Mouse (Mus musculus): ENCODE data around the gene Ahnak. TPM values are rescaled to one million over a fixed set of nuclear protein-coding genes. Genes with fewer than 3 reads are reported as not detected.
"Not testable (repeated sequence)": the region's sequence is repeated elsewhere in the genome, so short reads cannot be mapped to it uniquely, and the experiment has no call there.

Ahnak gene
- total RNA-seq, 2 experiments from 2014 or later, result 348 to 380 TPM

DNA sequence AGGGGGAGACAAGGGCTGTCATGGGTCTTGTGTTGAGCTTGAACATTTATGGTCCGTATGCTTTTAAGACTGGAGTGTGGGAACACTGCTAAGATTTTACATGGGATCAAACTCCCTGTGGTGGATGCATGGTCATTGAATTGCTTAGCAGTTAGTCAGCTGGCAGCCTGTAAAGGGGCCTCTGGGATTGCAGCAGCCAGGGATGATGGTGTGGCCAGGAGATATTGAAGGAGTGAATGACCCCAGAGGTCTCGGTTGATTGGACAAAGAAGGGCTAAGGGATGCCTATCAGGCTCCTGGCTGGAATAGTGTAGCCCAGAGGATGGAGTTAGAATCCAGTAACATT is 93.9 kb downstream of the Ahnak start:
- intact Hi-C loops (cut with DNase I), result no loop called here
- peak in 1 of 2 experiments; percentile 30 for DNase-seq

DNA sequence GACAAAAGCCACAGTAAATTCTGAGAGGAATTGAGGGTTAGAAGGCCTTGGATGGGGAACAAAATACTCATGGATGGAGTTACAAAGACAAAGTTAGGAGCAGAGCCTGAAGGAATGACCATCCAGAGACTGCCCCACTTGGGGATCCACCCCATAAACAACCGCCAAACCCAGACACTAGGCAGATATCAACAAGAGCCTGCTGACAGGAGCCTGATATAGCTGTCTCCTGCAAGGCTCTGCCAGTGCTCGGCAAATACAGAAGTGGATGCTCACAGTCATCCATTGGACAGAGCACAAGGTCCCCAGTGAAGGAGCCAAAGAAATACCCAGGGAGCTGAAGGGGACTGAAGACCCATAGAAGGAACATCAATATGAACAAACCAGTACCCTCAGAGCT is 94.8 kb downstream of the Ahnak start:
- intact Hi-C loops (cut with DNase I), result not testable (repeated sequence)
- DNase-seq, result peak in 1 of 2 experiments; percentile 22

DNA sequence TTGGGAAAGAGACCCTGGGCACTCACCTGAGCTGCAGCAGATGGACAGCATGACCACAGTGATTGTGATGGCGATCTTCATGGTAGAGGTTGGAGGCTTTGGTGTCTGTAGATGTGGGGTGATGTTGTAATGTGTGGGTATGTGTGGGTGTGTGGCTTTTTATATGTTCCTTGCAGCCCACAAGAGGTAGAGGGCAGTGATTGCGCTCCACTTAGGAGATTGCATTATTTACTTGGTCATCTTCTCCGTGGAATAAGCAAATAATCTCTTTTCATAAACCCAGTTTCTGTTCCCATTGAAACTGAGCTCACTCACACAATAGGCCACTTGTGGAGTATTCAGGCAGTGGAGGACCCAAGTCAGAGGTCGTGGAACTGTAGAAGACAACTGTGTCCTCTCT is 98.7 kb downstream of the Ahnak start, which contains the start of gene Scgb1a1:
Gene Scgb1a1 (minus strand): TSS at position 138 of the 400 bp plus-strand sequence.
- DNase-seq, result no peak
- intact Hi-C loops (cut with DNase I), result no loop called here

DNA sequence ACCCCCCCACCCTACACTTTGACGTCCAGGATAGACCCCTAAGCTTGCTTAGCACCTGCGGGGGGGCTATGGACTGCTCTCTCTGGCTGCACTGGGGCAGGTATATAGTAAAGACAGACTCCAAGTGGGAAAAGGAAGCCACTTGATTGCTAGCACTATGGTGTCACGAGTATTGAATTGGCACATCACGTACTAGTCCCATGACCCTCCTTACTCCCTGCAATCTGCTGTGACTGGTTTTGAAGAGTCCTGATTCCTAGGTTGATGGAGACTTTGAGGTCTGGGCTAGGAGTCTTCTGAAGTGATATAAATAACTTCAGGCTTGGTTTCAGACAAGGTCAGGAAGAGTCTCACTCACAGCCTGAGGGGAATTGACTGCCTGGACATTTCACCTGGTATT is 101.1 kb downstream of the Ahnak start:
- intact Hi-C loops (cut with DNase I), result no loop called here

DNA sequence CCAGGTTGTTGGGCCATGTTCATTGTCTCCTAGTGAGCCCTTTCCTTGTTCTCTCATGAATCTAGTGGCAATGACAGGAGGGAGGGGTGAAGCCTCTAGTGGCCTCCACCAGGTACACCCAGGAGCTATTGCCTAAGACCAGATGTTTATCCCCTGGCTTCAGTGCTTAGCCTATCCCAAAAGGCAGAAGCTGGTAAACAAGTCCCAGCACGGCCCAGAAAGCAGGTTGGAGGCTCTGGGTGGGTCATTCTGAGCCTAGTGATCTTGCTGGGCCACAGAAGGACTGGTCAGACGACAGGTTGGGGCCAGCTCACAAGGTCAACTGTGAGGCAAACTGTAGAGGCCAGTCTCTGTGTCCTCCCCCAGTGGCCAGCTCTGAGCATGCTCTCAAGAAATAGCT is 101.6 kb downstream of the Ahnak start:
- DNase-seq, result no peak
- intact Hi-C loops (cut with DNase I), result no loop called here

More for the DNA sequence above, 101.1 kb downstream of the Ahnak start:
- no peak for DNase-seq

DNA sequence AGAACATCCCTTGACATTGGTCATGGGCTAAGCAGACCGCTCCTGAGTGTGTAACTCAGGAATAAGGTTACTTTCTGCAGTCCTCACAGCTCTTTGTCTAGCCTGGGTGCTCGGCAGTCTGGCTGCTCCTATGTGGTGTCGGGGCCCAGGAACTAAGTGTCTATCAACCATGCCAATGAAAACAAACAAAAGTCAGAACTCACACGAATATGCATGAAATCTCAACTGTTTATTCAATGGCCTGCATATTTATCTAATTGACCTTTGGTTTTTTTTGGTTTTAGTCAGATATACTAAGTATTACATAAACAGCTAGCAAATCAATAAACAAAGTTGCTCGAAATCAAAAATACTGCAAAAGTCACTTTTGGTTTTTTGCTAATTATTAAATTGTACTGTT is 106.0 kb downstream of the Ahnak start:
- intact Hi-C loops (cut with DNase I), result no loop called here
- no peak for DNase-seq

DNA sequence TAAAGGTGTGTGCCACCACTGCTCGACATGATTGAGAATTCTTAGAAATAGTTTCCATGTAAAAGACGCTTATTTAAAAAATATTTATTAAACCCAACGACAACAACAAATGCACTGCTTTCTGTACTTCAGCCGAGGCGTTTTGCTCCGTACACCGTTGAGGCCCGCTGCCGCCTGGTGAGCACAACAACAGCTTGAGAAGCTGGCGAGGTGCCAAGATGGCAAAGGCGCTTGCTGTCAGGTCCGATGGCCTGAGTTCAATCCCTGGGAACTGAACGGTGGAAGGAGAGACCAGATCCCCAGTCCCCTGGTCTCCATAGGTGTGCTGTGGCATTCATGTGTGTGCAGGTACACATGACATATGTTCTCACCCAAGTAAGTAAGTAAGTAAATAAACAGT is 108.4 kb downstream of the Ahnak start:
- intact Hi-C loops (cut with DNase I), result no loop called here
- DNase-seq, result no peak

DNA sequence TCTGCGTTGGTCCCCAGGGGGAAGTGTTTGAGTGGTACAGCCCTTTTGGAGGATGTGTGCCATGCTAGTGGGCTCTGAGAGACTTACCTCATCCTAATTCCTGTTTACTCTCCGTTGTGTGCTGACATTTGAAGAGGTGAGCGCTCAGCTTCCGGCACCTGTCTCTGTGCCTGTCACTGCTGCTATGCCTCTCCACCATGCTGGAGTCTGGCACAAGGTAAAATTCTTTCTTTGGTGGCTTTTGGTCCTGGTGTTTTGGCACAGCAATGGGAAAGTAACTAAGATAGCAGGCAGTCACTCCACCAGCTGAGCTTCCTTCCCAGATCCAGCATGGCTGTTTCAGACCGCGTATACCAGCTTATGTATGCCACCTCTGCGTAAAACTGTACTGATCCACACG is 110.7 kb downstream of the Ahnak start:
- DNase-seq, result no peak
- intact Hi-C loops (cut with DNase I), result no loop called here

DNA sequence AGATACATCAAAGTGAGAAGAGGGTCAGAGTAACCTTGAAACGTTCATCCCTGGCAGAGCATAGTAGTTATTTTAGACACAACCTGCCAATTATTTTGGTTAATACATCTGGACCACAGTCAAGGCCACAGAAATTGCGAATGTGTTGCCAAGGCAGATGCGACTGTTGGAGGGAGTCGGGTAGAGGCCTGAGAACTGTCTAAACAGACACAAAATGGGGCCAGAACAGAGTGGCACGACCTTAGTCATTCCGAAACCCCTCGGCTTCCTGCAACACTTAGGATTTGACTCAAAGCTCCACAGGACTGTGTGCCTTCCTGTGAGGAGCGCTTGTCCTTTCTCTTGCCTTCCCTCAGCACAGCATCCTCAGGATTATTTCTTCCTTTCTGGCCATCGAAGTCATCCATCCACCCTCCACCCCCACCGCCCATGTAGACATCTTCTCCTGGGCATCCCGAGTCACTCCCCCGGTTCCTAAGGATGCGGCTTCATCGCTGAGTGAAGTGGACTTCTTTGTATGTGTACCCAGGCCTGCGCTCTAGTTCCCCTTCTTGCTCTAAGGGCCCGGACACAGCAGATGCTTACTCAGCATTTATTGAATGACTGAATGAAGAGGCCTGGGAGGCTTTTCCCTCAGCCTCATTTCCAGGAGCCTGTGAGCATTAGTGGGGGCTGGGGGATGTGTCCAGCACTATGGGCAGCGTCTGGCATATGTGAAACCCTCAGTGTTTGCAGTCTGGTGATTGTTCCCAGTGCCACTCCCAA is 111.4 kb downstream of the Ahnak start:
- intact Hi-C loops (cut with DNase I), result no loop called here
- DNase-seq, result no peak

DNA sequence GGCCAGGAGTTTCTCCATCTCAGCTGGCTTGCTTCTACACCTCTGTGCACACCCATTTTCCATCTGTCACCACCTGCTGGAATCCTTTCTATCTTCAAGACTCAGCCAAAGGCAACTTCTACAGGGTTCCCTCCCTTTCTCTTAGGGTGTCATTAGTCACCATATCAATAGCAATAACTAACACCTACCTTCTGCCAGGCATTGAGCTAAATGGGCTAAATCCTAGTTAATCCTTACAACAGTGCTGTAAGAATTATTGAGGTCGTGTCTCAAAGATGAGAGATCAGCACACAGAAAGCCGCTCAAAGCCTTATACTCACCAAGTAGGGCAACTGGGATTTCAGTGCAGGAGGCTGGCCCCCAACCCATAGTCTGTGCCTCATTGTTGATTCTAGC is 112.0 kb downstream of the Ahnak start:
- DNase-seq, result no peak
- intact Hi-C loops (cut with DNase I), result no loop called here

DNA sequence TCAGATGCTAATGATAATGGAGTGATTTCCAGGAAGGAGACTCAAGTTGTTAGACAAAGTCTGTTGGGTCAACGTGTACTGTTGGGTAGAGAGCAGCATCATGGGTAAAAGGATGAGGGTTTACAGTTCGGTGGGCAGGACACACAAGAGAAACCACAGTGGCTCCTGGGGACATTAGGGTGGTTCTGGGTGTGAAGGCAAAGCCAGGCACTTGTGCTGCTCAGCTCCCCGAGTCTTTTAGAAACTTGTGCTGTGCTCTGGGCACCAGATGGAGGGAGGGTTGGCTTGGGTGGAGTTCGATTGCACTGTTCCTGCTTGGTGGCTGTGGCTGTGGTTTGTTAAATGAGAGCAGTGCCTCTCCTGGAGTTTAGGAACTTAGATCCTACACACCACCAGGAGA is 114.9 kb downstream of the Ahnak start:
- no peak for DNase-seq
- intact Hi-C loops (cut with DNase I), result no loop called here

DNA sequence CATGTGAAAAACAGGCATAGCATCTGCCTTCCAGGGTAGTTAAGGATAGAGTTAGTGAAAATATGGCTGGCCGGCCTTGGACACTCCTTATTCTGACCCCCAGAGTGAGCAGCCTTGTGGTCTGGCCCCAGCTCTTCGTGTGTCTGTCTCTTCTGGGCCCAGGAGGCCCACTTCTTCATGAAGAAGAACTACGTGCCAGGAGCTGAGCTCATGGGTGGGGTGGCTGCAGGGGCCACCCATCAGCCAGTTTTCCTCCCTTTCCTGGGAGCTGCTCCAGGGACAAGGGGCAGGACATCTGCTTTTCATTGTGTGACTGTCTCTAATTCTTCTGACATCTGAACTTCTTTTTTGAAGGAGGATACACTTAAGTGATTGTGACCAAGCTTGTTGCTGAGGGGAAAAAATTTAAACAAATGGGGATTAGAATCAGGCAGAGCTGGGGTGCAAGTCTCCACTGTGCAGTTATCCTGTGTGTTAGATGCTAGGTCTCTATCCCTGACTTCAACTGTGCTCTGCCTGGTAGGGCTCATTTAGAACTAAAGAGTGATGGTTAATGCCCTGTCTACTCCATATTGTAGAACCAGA is 116.1 kb downstream of the Ahnak start:
- peak; percentile 52 to 56 for DNase-seq
- intact Hi-C loops (cut with DNase I), result no loop called here

DNA sequence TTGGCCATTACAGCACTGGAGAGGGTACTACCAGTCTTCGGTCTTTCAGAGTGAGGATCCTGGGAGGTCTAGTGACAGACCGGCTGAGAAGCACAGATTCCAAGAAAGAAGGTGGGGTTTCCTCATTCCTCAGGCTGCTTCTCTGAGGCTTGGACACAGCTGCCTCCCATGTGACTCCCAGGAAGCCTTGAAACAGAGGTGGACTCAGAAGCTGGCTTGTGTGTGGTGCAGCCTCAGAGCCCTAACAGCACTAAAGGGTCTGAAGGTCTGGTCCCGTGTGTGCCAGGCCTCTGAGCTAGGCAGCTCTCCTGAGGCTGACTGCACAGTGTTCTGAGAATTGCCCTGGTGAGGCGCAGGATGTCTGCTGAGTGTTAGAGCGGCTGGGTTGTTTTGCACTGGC is 117.0 kb downstream of the Ahnak start:
- intact Hi-C loops (cut with DNase I), result no loop called here
- peak in 1 of 2 experiments; percentile 49 for DNase-seq

DNA sequence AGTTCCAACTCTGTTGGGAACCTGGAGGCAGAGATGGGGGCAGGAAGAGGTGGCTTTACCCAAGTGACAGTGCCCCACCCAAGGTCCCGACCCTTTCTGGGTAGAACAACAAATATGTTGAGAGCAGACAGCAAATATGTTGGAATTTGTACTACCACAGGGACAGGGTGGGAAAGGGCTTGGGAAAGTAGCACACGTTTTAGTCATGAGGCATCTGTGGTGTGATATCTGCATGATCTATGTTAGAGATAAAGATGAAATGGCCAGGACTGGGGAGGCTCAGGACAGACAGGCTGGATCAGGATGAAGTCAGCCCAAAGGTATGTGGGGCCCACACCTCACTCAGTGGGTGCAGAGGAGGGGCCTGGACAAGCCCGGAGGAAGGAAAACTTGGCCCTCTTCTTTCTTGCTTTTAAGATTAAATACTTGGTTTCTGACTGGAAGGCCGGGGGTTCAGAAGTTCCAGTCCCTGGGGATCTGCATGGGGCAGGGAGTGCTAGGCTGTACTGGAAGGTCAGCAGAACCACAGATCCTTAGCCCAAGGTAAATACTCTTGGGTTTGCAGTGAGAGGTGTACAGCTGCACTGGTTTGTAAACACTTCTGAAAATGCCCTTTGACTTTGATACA is 117.8 kb downstream of the Ahnak start:
- DNase-seq, result peak in 1 of 2 experiments; percentile 29
- intact Hi-C loops (cut with DNase I), result no loop called here

DNA sequence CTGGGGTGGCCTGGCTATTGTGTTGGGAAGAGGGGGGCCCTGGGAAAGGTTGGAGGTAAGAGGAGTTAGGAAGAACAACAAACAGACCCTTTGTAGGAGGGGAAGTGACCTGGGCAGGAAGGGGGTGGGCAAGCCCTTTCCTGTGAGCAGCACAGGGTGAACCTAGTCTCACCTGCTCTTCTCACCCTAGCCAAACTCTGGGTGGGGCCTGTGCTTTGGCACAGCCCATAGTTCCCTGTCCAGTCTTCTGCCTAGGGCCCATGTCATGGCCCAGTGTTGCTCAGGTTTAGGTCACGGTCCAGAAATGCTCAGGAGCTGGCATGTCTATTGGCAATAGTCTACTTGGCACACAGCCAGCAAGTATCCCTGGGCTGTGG is 118.3 kb downstream of the Ahnak start:
- DNase-seq, result no peak
- intact Hi-C loops (cut with DNase I), result no loop called here

DNA sequence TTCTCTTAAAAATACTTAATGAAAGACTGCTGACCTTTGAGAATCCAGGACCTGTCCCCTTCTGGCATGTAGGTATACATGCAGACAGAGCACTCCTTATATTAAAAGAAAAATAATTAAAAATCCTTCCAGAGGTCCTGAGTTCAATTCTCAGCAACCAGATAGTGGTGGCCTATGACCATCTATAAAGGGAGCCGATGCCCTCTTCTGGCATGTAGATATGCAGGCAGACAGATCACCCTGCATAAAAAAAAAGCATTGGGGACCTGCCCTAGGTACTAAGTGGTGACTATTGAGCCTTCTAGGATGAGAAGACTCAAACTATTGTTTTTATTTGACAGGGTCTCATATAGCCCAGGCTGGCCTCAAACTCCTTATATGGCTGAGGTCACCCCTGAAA is 119.5 kb downstream of the Ahnak start:
- DNase-seq, result no peak
- intact Hi-C loops (cut with DNase I), result no loop called here

DNA sequence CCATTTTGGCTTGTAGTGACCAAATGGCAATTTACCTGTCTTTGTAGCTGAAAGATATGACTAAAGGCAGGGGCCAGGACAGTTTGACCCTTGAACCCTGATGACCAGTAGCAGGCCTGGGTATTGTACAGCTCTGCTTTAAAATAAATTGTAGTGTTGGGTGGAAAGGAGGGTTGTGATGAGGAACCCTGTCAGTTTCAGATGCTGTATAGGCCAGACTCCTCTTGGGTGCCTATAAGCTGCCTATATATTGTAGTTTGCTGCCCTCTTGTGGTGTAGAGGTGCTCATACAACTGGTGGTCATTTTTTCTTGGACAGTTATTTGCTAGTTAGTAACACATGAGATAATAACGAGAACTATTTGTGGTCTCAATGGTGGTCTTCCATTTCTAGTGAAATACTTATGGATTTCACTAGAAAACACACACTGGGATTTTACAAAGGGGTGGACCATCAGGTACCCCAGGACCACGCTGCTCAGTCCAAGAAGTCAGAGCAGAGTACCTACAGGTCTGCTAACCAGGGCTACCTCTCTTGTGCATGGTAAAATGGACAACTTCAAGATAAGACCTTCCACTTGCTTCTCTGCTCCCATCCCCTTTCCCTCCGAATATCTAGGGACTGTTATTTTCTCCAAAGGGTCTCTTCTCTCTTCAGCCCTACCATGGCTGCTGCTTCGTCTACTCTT is 121.2 kb downstream of the Ahnak start:
- intact Hi-C loops (cut with DNase I), result loop anchor here (1.0 to 2.0 kb wide), 3 partner anchors 136 to 266 kb away; no protein-coding TSS in a partner anchor
- peak; percentile 73 to 77 for DNase-seq

DNA sequence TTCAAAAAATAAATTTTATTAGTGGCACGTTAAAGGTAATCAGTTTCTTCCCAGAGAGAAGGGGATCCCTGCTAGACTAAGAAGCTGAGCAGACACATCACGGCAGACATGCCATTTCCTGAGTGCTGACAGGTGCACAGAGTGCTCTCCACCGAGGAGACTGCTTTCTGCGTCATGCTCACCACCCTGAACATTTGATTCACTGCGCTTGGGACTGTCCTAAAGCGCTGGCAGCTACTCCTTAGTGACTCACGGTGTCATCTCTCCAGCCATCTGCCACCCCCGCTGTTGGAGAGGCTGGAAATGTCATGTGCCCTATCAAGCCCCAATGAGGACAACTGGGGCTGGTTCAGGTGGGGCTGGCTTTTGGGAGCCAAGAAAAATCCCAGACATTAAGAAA is 123.0 kb downstream of the Ahnak start:
- intact Hi-C loops (cut with DNase I), result no loop called here
- DNase-seq, result peak in 1 of 2 experiments; percentile 24

DNA sequence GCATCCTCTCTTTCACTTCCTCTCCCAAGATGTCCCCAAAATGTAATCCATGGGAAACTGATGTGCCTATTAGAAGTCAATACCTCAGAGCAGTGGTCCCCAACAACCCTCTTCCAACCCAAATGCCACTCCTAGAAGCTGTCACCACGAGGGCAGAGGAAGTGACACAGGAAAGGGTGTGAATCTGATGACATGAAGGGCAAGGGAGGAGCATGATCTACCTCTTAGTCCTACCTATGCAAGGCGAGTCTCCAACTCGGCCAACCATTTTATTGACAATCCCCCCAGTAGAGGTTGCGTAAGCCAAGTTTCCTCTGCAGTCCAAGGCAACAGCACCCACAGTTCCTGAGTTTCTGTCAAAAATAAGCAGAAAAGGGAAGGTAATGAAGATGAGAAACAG is 127.2 kb downstream of the Ahnak start:
- intact Hi-C loops (cut with DNase I), result no loop called here

DNA sequence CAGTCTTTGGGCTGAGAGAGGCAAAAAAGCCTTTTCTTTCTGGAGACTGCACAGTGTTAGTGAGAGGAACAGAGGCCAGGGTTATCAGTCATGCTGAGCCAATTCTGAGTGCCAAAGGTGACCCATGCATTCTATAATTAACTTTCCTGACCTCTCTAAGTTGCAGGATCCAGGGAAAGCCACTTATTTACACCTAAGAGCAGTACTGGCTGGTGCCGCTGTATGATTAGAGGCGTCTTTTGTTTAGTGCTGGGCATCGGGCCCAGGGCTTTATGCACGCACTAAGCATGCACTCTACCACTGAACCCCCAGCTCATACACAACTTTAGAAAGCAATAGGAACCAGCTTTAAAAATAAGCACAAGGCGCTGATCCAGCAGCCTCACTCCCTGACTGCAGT is 128.2 kb downstream of the Ahnak start:
- DNase-seq, result peak; percentile 28 to 31
- intact Hi-C loops (cut with DNase I), result no loop called here

More for the DNA sequence above, 127.2 kb downstream of the Ahnak start:
- no peak for DNase-seq

DNA sequence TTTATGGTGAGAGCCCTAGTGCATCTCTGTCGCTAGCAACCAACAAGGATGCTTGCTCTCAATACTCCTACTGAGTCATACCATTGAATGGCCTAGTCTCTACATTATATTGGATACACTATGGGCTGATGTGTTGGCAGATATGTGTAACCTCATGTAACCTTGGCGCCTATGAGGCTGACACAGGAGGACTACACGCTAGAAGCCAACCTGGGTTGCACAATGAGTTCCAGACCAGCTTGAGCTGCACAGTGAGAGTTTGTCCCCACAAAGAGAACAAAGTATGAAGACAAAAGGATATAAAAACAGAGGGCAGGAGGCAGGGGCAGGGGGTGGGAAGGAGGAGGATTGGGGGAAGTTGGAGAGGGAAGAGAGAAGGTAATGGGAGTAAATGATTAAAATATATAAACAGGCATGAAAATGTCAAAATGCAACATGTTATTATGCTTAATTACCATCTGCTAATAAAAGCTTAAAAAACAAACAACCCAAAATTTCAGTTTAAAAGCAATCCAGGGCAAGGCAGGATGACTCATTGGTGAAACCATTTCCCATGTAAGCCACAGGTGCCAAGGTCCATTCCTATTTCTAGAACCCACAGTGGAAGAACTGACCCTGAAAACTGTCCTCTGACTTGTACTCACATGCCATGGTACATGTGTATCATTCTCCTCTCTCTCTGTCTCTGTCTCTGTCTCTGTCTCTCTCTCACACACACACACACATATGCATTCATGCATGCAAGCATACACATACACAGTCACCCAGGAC is 130.8 kb downstream of the Ahnak start:
- DNase-seq, result no peak
- intact Hi-C loops (cut with DNase I), result no loop called here

All from heart, postnatal 10 days (tissue).